In genomic region chr15:79041585-79041984, GRCm38 (mm10) we compare ENCODE assay signal across 9 mouse cellular contexts. TPM values are rescaled to one million over a fixed set of nuclear protein-coding genes. Genes with fewer than 3 reads are reported as not detected.
A peak's percentile ranks its signal among the peaks of the same experiment; 100 is the strongest.
DNase-seq lines count a peak whose midpoint lies in the region; ATAC-seq and TF ChIP-seq lines count a peak whose summit lies in the region.
"Had no signal": no experiment of that assay in that cellular context is flagged by ENCODE, and none has a peak within 500 bp of the region (broad histone marks: within the 10 kb centered on the region; RNA-seq: fewer than 3 reads in every experiment).

Gene Galr3 (plus strand): TSS chr15:79041885.

- peak within 1 kb of the TSS; percentile 95 for H3K4me2 ChIP-seq in liver, embryonic 11.5 days
- H3K4me2 ChIP-seq in stomach, postnatal 0 days (replicated peaks; ENCODE audit: low read depth), result peak within 1 kb of the TSS; percentile 88

- TF ChIP-seq CTCF in heart, adult 2 months (IDR thresholded peaks at IDR 0.05), result no peak
- TF ChIP-seq CTCF in testis, adult 2 months (IDR thresholded peaks at IDR 0.05; ENCODE audit: control insufficient read depth, insufficient read depth, insufficient replicate concordance, low read depth, low read length), result no peak
- no peak for TF ChIP-seq CTCF in stomach, postnatal 0 days (IDR thresholded peaks at IDR 0.05; ENCODE audit: low read depth)

- no peaks in the 10 kb centered on the region for H3K79me2 ChIP-seq in heart, adult 2 months (replicated peaks; ENCODE audit: control insufficient read depth, insufficient read depth, low read length)

- peaks cover 4% of the 10 kb centered on the region for H3K4me1 ChIP-seq in heart, adult 2 months (ENCODE audit: control insufficient read depth, insufficient read depth, low read length)
- peaks cover 5% of the 10 kb centered on the region for H3K4me1 ChIP-seq in testis, adult 2 months (ENCODE audit: control insufficient read depth, insufficient read depth, low read length)
- peaks cover 42% of the 10 kb centered on the region for H3K4me1 ChIP-seq in liver, embryonic 11.5 days (replicated peaks; ENCODE audit: control insufficient read depth, insufficient read depth, low read length)
- peaks cover 5% of the 10 kb centered on the region for H3K4me1 ChIP-seq in stomach, postnatal 0 days (replicated peaks; ENCODE audit: control insufficient read depth, insufficient read depth)

- peak within 1 kb of the TSS; percentile 44 for H3K9ac ChIP-seq in heart, adult 2 months (ENCODE audit: low read depth, low read length)
- peak within 1 kb of the TSS; percentile 62 for H3K9ac ChIP-seq in liver, embryonic 11.5 days (ENCODE audit: low read depth, low read length)
- H3K9ac ChIP-seq in stomach, postnatal 0 days (ENCODE audit: low read length), result peak within 1 kb of the TSS; percentile 59

- DNase-seq in heart, adult 2 months, result no peak
- no peak for DNase-seq in heart, adult 11 months
- no peak for DNase-seq in testis, postnatal 14 days (ENCODE audit: low spot score)
- DNase-seq in liver, embryonic 11.5 days (ENCODE audit: low spot score), result no peak
- DNase-seq in stomach, postnatal 0 days (ENCODE audit: low spot score), result no peak
- DNase-seq in layer of hippocampus, adult 9-11 months, result no peak

- no peak within 1 kb of the TSS for H3K27ac ChIP-seq in heart, adult 2 months
- H3K27ac ChIP-seq in testis, adult 2 months (ENCODE audit: control insufficient read depth, insufficient read depth, low read depth, low read length), result no peak within 1 kb of the TSS
- no peak within 1 kb of the TSS for H3K27ac ChIP-seq in liver, embryonic 11.5 days (ENCODE audit: low read depth, low read length)
- H3K27ac ChIP-seq in stomach, postnatal 0 days (replicated peaks), result no peak within 1 kb of the TSS

- H3K4me3 ChIP-seq in heart, adult 2 months, result peak within 1 kb of the TSS; percentile 46
- H3K4me3 ChIP-seq in testis, adult 2 months (ENCODE audit: control insufficient read depth, low read depth, low read length), result peak within 1 kb of the TSS; percentile 72
- H3K4me3 ChIP-seq in liver, embryonic 11.5 days (ENCODE audit: low read depth, low read length), result peak within 1 kb of the TSS; percentile 63
- peak within 1 kb of the TSS; percentile 52 for H3K4me3 ChIP-seq in stomach, postnatal 0 days (ENCODE audit: low read depth, low read length)

- no peak for TF ChIP-seq POLR2A in heart, adult 2 months (IDR thresholded peaks at IDR 0.05; ENCODE audit: insufficient read depth, low read depth, low read length)
- TF ChIP-seq POLR2A in testis, adult 2 months (IDR thresholded peaks at IDR 0.05; ENCODE audit: control insufficient read depth, low read depth, low read length), result no peak

- 75% methylated on average over 6 of the region's 6 CpGs for WGBS in heart, adult 2 months
- 71% methylated on average over 6 of the region's 6 CpGs for WGBS in liver, embryonic 11.5 days
- WGBS in stomach, postnatal 0 days, result 65% methylated on average over 6 of the region's 6 CpGs

- peaks cover 14% of the 10 kb centered on the region for H3K27me3 ChIP-seq in heart, adult 2 months (ENCODE audit: control insufficient read depth, insufficient read depth, low read length)
- H3K27me3 ChIP-seq in testis, adult 2 months (ENCODE audit: control insufficient read depth, insufficient read depth, low read length), result no peaks in the 10 kb centered on the region
- peaks cover 43% of the 10 kb centered on the region for H3K27me3 ChIP-seq in liver, embryonic 11.5 days (replicated peaks; ENCODE audit: control insufficient read depth, insufficient read depth, low read length)
- H3K27me3 ChIP-seq in stomach, postnatal 0 days (ENCODE audit: control insufficient read depth, insufficient read depth, low read length), result no peaks in the 10 kb centered on the region

- H3K36me3 ChIP-seq in heart, adult 2 months (ENCODE audit: control insufficient read depth, insufficient read depth, low read length), result no peaks in the 10 kb centered on the region
- no peaks in the 10 kb centered on the region for H3K36me3 ChIP-seq in testis, adult 2 months (ENCODE audit: control insufficient read depth, insufficient read depth, low read length)
- H3K36me3 ChIP-seq in liver, embryonic 11.5 days (ENCODE audit: control insufficient read depth, insufficient read depth, low read length), result no peaks in the 10 kb centered on the region
- peaks cover 6% of the 10 kb centered on the region; the same call in 1 of the 2 replicates for H3K36me3 ChIP-seq in stomach, postnatal 0 days (ENCODE audit: control insufficient read depth, insufficient read depth, low read length)

- no peak for ATAC-seq in liver, embryonic 11.5 days (replicated peaks; ENCODE audit: low FRiP score)
- ATAC-seq in stomach, postnatal 0 days (ENCODE audit: low FRiP score, low TSS enrichment), result no peak
- ATAC-seq in monocyte, adult 5-6 weeks (replicated peaks; ENCODE audit: insufficient number of reproducible peaks, low FRiP score, low TSS enrichment, poor library complexity, severe bottlenecking), result no peak

- intact Hi-C loops in heart, adult 2 months (cut with DNase I), result no loop called here

- TF ChIP-seq EP300 in heart, adult 2 months (IDR thresholded peaks at IDR 0.05; ENCODE audit: insufficient read depth, low read depth, low read length), result no peak
- no peak for TF ChIP-seq EP300 in stomach, postnatal 0 days (optimal IDR thresholded peaks at IDR 0.05)

- H3K9me3 ChIP-seq in liver, embryonic 11.5 days (ENCODE audit: control insufficient read depth, low read length), result no peaks in the 10 kb centered on the region
- H3K9me3 ChIP-seq in stomach, postnatal 0 days (ENCODE audit: control insufficient read depth, low read length), result no peaks in the 10 kb centered on the region

RNA-seq across cellular contexts. Expression of gene Galr3, which starts in this region (rescaled TPM):
- total RNA-seq in heart, adult 2 months (2021), result not detected
- not detected in 2 replicates for polyA plus RNA-seq in heart, adult 2 months (2012; rRNA removed)
- polyA plus RNA-seq in testis, adult 2 months (2012; rRNA removed), result not detected in 2 replicates
- 0.22 and 0.34 TPM in 2 replicates for polyA plus RNA-seq in liver, embryonic 11.5 days (2014; fragmentation: Nextera tagmentation; extraction: Ambion mirVana)
- polyA plus RNA-seq in stomach, postnatal 0 days (2015; fragmentation: Nextera tagmentation; extraction: Ambion mirVana), result 0.31 and 0.34 TPM in 2 replicates
- total RNA-seq in monocyte, adult 5-6 weeks (2017), result not detected in 3 replicates
- polyA plus RNA-seq: C2C12 had no signal
